In the genomic region with DNA sequence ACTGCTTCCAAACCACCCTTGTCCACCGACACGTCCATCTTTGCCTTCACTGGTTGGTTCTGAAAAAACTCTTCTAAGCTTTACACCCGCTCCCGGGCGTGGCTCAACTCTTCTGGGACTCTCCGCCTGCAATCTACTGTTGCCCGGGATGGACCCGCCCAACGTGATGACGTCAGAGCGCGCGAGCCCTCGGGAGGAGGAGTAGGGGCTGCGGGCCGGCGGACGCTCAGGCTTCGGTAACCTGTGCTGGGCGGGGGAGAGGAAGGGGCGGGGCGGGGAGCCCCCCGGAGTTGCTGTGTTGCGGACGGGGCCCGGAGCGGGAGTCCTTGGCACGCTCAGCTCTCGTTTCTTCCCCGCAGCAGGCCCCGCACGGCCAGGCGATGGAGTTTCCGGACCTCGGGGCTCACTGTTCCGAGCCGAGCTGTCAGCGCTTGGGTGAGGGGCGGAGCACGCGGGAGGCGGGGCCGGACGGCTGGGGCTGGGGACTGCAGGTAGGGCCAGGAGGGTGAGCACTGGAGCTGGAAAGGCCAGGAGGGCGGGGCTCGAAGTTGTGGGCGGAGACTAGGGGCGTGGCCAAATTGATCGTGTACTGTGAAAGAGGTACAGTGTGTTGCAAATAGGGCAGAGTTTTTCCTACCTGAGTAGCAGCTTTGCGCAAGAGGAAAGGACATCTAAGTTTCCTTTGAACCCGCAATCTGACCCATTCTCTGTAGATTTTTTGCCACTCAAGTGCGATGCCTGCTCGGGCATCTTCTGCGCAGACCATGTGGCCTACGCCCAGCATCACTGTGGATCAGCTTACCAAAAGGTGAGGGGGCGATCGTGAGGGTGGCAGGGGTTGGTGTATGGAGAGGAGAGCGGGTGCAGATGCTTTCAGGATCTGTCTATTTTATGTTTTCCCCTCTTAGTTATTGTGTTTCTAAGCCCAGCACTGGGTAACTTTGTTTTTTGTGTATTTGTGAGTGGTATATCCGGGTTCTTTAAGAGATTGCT, we compare ENCODE assay signal across 8 mouse cellular contexts. TPM values are rescaled to one million over a fixed set of nuclear protein-coding genes. Genes with fewer than 3 reads are reported as not detected.
DNase-seq lines count a peak whose midpoint lies in the region; ATAC-seq and TF ChIP-seq lines count a peak whose summit lies in the region.

A gene (plus strand): TSS at position 175 of the 993 bp plus-strand sequence.

- TF ChIP-seq CTCF in liver, embryonic 14.5 days (IDR thresholded peaks at IDR 0.05; ENCODE audit: low read depth) = peak; percentile 28; the same call in 1 of the 2 replicates
- no peak for TF ChIP-seq CTCF in stomach, postnatal 0 days (IDR thresholded peaks at IDR 0.05; ENCODE audit: low read depth)

- H3K4me2 ChIP-seq in heart, embryonic 15.5 days = peak within 1 kb of the TSS; percentile 76
- peak within 1 kb of the TSS; percentile 85 for H3K4me2 ChIP-seq in liver, embryonic 14.5 days (ENCODE audit: low read depth)
- peak within 1 kb of the TSS; percentile 64 for H3K4me2 ChIP-seq in neural tube, embryonic 11.5 days (ENCODE audit: low read depth)
- peak within 1 kb of the TSS; percentile 65 for H3K4me2 ChIP-seq in stomach, postnatal 0 days (replicated peaks; ENCODE audit: low read depth)

- TF ChIP-seq EP300 in liver, embryonic 14.5 days (IDR thresholded peaks at IDR 0.05; ENCODE audit: low read depth) = peak; percentile 1; the same call in 1 of the 2 replicates
- no peak for TF ChIP-seq EP300 in stomach, postnatal 0 days (optimal IDR thresholded peaks at IDR 0.05)

- peaks cover 22% of the 10 kb centered on the region for H3K4me1 ChIP-seq in forebrain, embryonic 10.5 days
- peaks cover 9% of the 10 kb centered on the region for H3K4me1 ChIP-seq in heart, embryonic 15.5 days (replicated peaks)
- peaks cover 19 to 24% of the 10 kb centered on the region in 2 experiments for H3K4me1 ChIP-seq in liver, embryonic 14.5 days (replicated peaks; ENCODE audit: control insufficient read depth in 2 of 2, insufficient read depth in 2 of 2, low read length in 1 of 2)
- H3K4me1 ChIP-seq in neural tube, embryonic 11.5 days (ENCODE audit: control insufficient read depth, insufficient read depth, low read length) = peaks cover 8% of the 10 kb centered on the region; the same call in 1 of the 2 replicates
- 0 out of 2 replicates have a peak, but pooled peaks cover 3% of the 10 kb centered on the region for H3K4me1 ChIP-seq in stomach, postnatal 0 days (replicated peaks; ENCODE audit: control insufficient read depth, insufficient read depth)

- peak within 1 kb of the TSS; percentile 89 for H3K27ac ChIP-seq in forebrain, embryonic 10.5 days
- peak within 1 kb of the TSS; percentile 94 for H3K27ac ChIP-seq in heart, embryonic 15.5 days
- peak within 1 kb of the TSS; percentile 91 for H3K27ac ChIP-seq in liver, embryonic 14.5 days
- no peak within 1 kb of the TSS for H3K27ac ChIP-seq in neural tube, embryonic 11.5 days (ENCODE audit: low read depth, low read length)
- peak within 1 kb of the TSS; percentile 90 for H3K27ac ChIP-seq in stomach, postnatal 0 days (replicated peaks)

- no peaks in the 10 kb centered on the region for H3K9me3 ChIP-seq in forebrain, embryonic 10.5 days
- H3K9me3 ChIP-seq in heart, embryonic 15.5 days (replicated peaks) = no peaks in the 10 kb centered on the region
- no peaks in the 10 kb centered on the region for H3K9me3 ChIP-seq in liver, embryonic 14.5 days (ENCODE audit: control insufficient read depth, low read length)
- no peaks in the 10 kb centered on the region for H3K9me3 ChIP-seq in neural tube, embryonic 11.5 days (ENCODE audit: control insufficient read depth, low read length)
- no peaks in the 10 kb centered on the region for H3K9me3 ChIP-seq in stomach, postnatal 0 days (ENCODE audit: control insufficient read depth, low read length)

- peak; percentile 95 to 99 for DNase-seq in CD8-positive naive resting alpha-beta T cell, adult 2 months (ENCODE audit: low read depth in 2 of 2, low spot score in 2 of 2)
- peak; percentile 92 for DNase-seq in c-Kit-positive CD71-negative TER-119-negative erythroid progenitor cells, embryonic 14.5 days (ENCODE audit: low read depth)
- DNase-seq in forebrain, embryonic 10.5 days (ENCODE audit: extremely low spot score, low spot score) = peak; percentile 99
- peak; percentile 98 to 99 for DNase-seq in kidney, postnatal 25 days
- DNase-seq in liver, embryonic 14.5 days (ENCODE audit: low read depth in 3 of 3, low spot score in 3 of 3) = peak; percentile 93 to 95 (median 93)
- peak; percentile 98 for DNase-seq in neural tube, embryonic 11.5 days (ENCODE audit: low spot score)
- DNase-seq in stomach, postnatal 0 days (ENCODE audit: low spot score) = peak; percentile 99

- peaks cover 38% of the 10 kb centered on the region for H3K36me3 ChIP-seq in forebrain, embryonic 10.5 days (replicated peaks)
- peaks cover 34% of the 10 kb centered on the region for H3K36me3 ChIP-seq in heart, embryonic 15.5 days
- H3K36me3 ChIP-seq in liver, embryonic 14.5 days (replicated peaks; ENCODE audit: control insufficient read depth, insufficient read depth, low read depth) = peaks cover 43% of the 10 kb centered on the region
- H3K36me3 ChIP-seq in neural tube, embryonic 11.5 days (ENCODE audit: control insufficient read depth, insufficient read depth, low read length) = peaks cover 18% of the 10 kb centered on the region
- peaks cover 19% of the 10 kb centered on the region; the same call in 1 of the 2 replicates for H3K36me3 ChIP-seq in stomach, postnatal 0 days (ENCODE audit: control insufficient read depth, insufficient read depth, low read length)

- 0 out of 2 replicates have a peak, but pooled peaks cover 4% of the 10 kb centered on the region for H3K27me3 ChIP-seq in forebrain, embryonic 10.5 days (ENCODE audit: poor library complexity, severe bottlenecking)
- no peaks in the 10 kb centered on the region for H3K27me3 ChIP-seq in heart, embryonic 15.5 days
- no peaks in the 10 kb centered on the region for H3K27me3 ChIP-seq in liver, embryonic 14.5 days (ENCODE audit: control insufficient read depth, insufficient read depth, low read length)
- H3K27me3 ChIP-seq in neural tube, embryonic 11.5 days (ENCODE audit: control insufficient read depth, insufficient read depth, low read length) = no peaks in the 10 kb centered on the region
- H3K27me3 ChIP-seq in stomach, postnatal 0 days (ENCODE audit: control insufficient read depth, insufficient read depth, low read length) = no peaks in the 10 kb centered on the region

- peak; percentile 99 for ATAC-seq in heart, embryonic 15.5 days (replicated peaks; ENCODE audit: insufficient number of reproducible peaks, insufficient read depth, low FRiP score, low read depth)
- ATAC-seq in liver, embryonic 14.5 days (ENCODE audit: insufficient read depth) = peak; percentile 97
- peak; percentile 98 for ATAC-seq in neural tube, embryonic 11.5 days (ENCODE audit: insufficient read depth, low FRiP score, low TSS enrichment)
- ATAC-seq in stomach, postnatal 0 days (ENCODE audit: low FRiP score, low TSS enrichment) = peak; percentile 98

- peak within 1 kb of the TSS; percentile 79 for H3K9ac ChIP-seq in heart, embryonic 15.5 days
- peak within 1 kb of the TSS; percentile 77 for H3K9ac ChIP-seq in liver, embryonic 14.5 days (replicated peaks)
- H3K9ac ChIP-seq in neural tube, embryonic 11.5 days (ENCODE audit: low read length) = peak within 1 kb of the TSS; percentile 54
- H3K9ac ChIP-seq in stomach, postnatal 0 days (ENCODE audit: low read length) = peak within 1 kb of the TSS; percentile 79

- H3K4me3 ChIP-seq in forebrain, embryonic 10.5 days = peak within 1 kb of the TSS; percentile 82
- peak within 1 kb of the TSS; percentile 97 for H3K4me3 ChIP-seq in heart, embryonic 15.5 days
- H3K4me3 ChIP-seq in liver, embryonic 14.5 days (ENCODE audit: insufficient read depth in 1 of 2, low read depth in 2 of 2, low read length in 2 of 2) = peak within 1 kb of the TSS; percentile 73
- peak within 1 kb of the TSS; percentile 55 for H3K4me3 ChIP-seq in neural tube, embryonic 11.5 days (ENCODE audit: low read depth, low read length)
- H3K4me3 ChIP-seq in stomach, postnatal 0 days (ENCODE audit: low read depth, low read length) = peak within 1 kb of the TSS; percentile 83

- WGBS in forebrain, embryonic 10.5 days = under 1% methylated on average over 59 of the region's 59 CpGs
- WGBS in heart, embryonic 15.5 days = 1% methylated on average over 58 of the region's 59 CpGs
- WGBS in liver, embryonic 14.5 days (ENCODE audit: insufficient replicate concordance) = 2% methylated on average over 59 of the region's 59 CpGs
- under 1% methylated on average over 57 of the region's 59 CpGs for WGBS in neural tube, embryonic 11.5 days
- 2% methylated on average over 58 of the region's 59 CpGs for WGBS in stomach, postnatal 0 days

RNA-seq across cellular contexts. Expression of the gene that starts here (rescaled TPM):
- polyA plus RNA-seq in forebrain, embryonic 10.5 days (2016; fragmentation: Nextera tagmentation; extraction: Ambion mirVana) = 26.8 and 29.0 TPM in 2 replicates
- 26.5 and 32.5 TPM in 2 replicates for polyA plus RNA-seq in heart, embryonic 15.5 days (2015; fragmentation: Nextera tagmentation; extraction: Ambion mirVana)
- polyA plus RNA-seq in liver, embryonic 14.5 days (2012; rRNA removed) = 35.3 and 43.5 TPM in 2 replicates
- polyA plus RNA-seq in liver, embryonic 14.5 days (2014; fragmentation: Nextera tagmentation; extraction: Ambion mirVana) = 40.6 and 41.6 TPM in 2 replicates
- polyA plus RNA-seq in neural tube, embryonic 11.5 days (2014; fragmentation: Nextera tagmentation; extraction: Ambion mirVana) = 31.7 and 38.3 TPM in 2 replicates
- polyA plus RNA-seq in stomach, postnatal 0 days (2015; fragmentation: Nextera tagmentation; extraction: Ambion mirVana) = 43.0 and 44.5 TPM in 2 replicates
